Comparison of ENCODE assay signal across 29 mouse cellular contexts in the genomic region with DNA sequence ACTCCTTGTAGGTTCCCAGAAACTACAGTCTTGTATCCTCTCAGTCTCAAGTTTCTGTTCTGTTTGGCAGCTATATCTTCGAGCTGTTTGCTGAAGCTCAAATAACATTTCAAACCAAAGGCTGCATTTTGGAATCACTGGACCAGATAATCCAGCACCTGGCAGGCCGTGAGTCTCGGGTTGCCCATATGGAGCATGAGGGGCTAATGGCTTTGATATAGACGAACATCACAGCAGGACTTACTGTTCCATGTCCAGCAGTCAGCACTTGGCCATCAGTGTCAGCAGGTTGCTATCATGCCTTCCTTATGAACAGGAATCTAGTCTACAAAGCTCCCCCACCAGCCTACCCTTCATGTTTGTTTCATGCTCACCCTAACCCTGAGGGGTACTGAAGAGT. TPM values are rescaled to one million over a fixed set of nuclear protein-coding genes. Genes with fewer than 3 reads are reported as not detected.
A peak's percentile ranks its signal among the peaks of the same experiment; 100 is the strongest.
DNase-seq lines count a peak whose midpoint lies in the region; ATAC-seq lines count a peak whose summit lies in the region.
"Had no signal": no experiment of that assay in that cellular context is flagged by ENCODE, and none has a peak within 500 bp of the region (broad histone marks: within the 10 kb centered on the region; RNA-seq: fewer than 3 reads in every experiment).

No protein-coding gene starts in this region.

- peaks cover 70% of the 10 kb centered on the region for H3K36me3 ChIP-seq in kidney, embryonic 14.5 days (ENCODE audit: control insufficient read depth, insufficient read depth, low read length)

- no peaks in the 10 kb centered on the region for H3K27me3 ChIP-seq in kidney, embryonic 14.5 days (ENCODE audit: control insufficient read depth, insufficient read depth, low read length)
- H3K27me3 ChIP-seq: forebrain, embryonic 13.5 days; hindbrain, embryonic 12.5 days; kidney, embryonic 15.5 days; liver, embryonic 15.5 days had no signal

- no peaks in the 10 kb centered on the region for H3K4me1 ChIP-seq in kidney, embryonic 14.5 days (ENCODE audit: control insufficient read depth, insufficient read depth, low read length)
- H3K4me1 ChIP-seq: forebrain, embryonic 13.5 days; hindbrain, embryonic 12.5 days; liver, embryonic 15.5 days had no signal

- 0 out of 2 replicates have a peak, but pooled peaks have one; percentile 20 for ATAC-seq in kidney, embryonic 14.5 days (ENCODE audit: low FRiP score, low TSS enrichment)
- ATAC-seq: activated CD4-positive, CD25-positive, alpha-beta regulatory T cell, adult 4 months; forebrain, embryonic 13.5 days; intestine, postnatal 0 days; midbrain, embryonic 16.5 days had no signal

- no peak for DNase-seq in kidney, postnatal 25 days
- DNase-seq in cerebellum, adult 11-12 months: peak; percentile 68
- DNase-seq in cerebellum, adult 8-10 months: peak; percentile 46
- peak; percentile 60 to 66 for DNase-seq in cerebellum, postnatal 25 days
- DNase-seq in layer of hippocampus, adult 11-12 months (ENCODE audit: low spot score): no peak
- no peak for DNase-seq in right cerebral cortex, postnatal 10 days (ENCODE audit: low spot score in 2 of 2)
- DNase-seq: adrenal gland, adult 8-10 months; B cell, adult 2 months; gastrocnemius, postnatal 14 days; heart, adult 11 months; heart, postnatal 36 days; kidney, postnatal 4 days; layer of hippocampus, postnatal 36 days; liver; lung, embryonic 14.5 days; lung, postnatal 14 days; right cerebral cortex, postnatal 4 days; thymus, postnatal 4 days had no signal

- no peak overlapping the region for H3K4me3 ChIP-seq in kidney, embryonic 14.5 days (ENCODE audit: low read length)
- H3K4me3 ChIP-seq: forebrain, embryonic 13.5 days; hindbrain, embryonic 12.5 days; kidney, embryonic 15.5 days; liver, embryonic 15.5 days had no signal

- H3K4me2 ChIP-seq in kidney, embryonic 14.5 days (replicated peaks; ENCODE audit: low read depth, low read length): no peak overlapping the region
- H3K4me2 ChIP-seq: forebrain, embryonic 13.5 days; heart, embryonic 11.5 days; hindbrain, embryonic 12.5 days; kidney, embryonic 15.5 days; liver, embryonic 15.5 days; lung, embryonic 14.5 days; midbrain, embryonic 11.5 days had no signal

- no peaks in the 10 kb centered on the region for H3K9me3 ChIP-seq in kidney, embryonic 14.5 days (ENCODE audit: control insufficient read depth, low read length)
- H3K9me3 ChIP-seq: forebrain, embryonic 13.5 days; hindbrain, embryonic 12.5 days; kidney, embryonic 15.5 days; liver, embryonic 15.5 days had no signal

- H3K27ac ChIP-seq in kidney, embryonic 14.5 days (ENCODE audit: low read depth, low read length): no peak overlapping the region
- H3K27ac ChIP-seq: forebrain, embryonic 13.5 days; hindbrain, embryonic 12.5 days; kidney, embryonic 15.5 days; liver, embryonic 15.5 days had no signal

- no peak overlapping the region for H3K9ac ChIP-seq in kidney, embryonic 14.5 days (ENCODE audit: low read depth, low read length)
- H3K9ac ChIP-seq: forebrain, embryonic 13.5 days; hindbrain, embryonic 12.5 days; kidney, embryonic 15.5 days; liver, embryonic 15.5 days; lung, embryonic 14.5 days had no signal

- WGBS in kidney, embryonic 14.5 days: 43% methylated on average over 4 of the region's 4 CpGs

RNA-seq across cellular contexts. Expression of gene Rtel1, which starts 20.9 kb away (rescaled TPM):
- 40.0 and 59.2 TPM in 2 replicates for polyA plus RNA-seq in kidney, embryonic 14.5 days (2014; fragmentation: Nextera tagmentation; extraction: Ambion mirVana)

RNA-seq across cellular contexts. Expression of gene Zgpat, which starts 24.3 kb away (rescaled TPM):
- polyA plus RNA-seq in kidney, embryonic 14.5 days (2014; fragmentation: Nextera tagmentation; extraction: Ambion mirVana): 25.7 and 39.0 TPM in 2 replicates

RNA-seq across cellular contexts. Expression of gene Arfrp1, which starts 24.8 kb away (rescaled TPM):
- 51.5 and 53.9 TPM in 2 replicates for polyA plus RNA-seq in kidney, embryonic 14.5 days (2014; fragmentation: Nextera tagmentation; extraction: Ambion mirVana)

RNA-seq across cellular contexts. Expression of gene Stmn3, which starts 26.1 kb away (rescaled TPM):
- 0.46 and 0.62 TPM in 2 replicates for polyA plus RNA-seq in kidney, embryonic 14.5 days (2014; fragmentation: Nextera tagmentation; extraction: Ambion mirVana)
- polyA plus RNA-seq: testis, adult 2 months had no signal

RNA-seq across cellular contexts. Expression of gene Lime1, which starts 39.5 kb away (rescaled TPM):
- polyA plus RNA-seq in kidney, embryonic 14.5 days (2014; fragmentation: Nextera tagmentation; extraction: Ambion mirVana): 17.3 and 22.1 TPM in 2 replicates

Comparison
In these comparisons a context has a peak if more than half of its experiments do, and no peak if none do; other contexts are left out.
1. DNase-seq: peak in cerebellum, adult 11-12 months (single experiment), cerebellum, adult 8-10 months (single experiment) and cerebellum, postnatal 25 days (2 of 2); none in kidney, postnatal 25 days (0 of 2), layer of hippocampus, adult 11-12 months (single experiment) and right cerebral cortex, postnatal 10 days (0 of 2).